Mouse (Mus musculus) spleen, postnatal 36 days (tissue): ENCODE results near the gene Tango6.

Experiments used
- DNase-seq, 2 experiments: peaks; one replicate each; pipeline ENCODE4 v3.0.0; 2022; ENCODE audit warnings: low spot score in 2 of 2, mixed read lengths in 1 of 2

Tango6 gene

DNA sequence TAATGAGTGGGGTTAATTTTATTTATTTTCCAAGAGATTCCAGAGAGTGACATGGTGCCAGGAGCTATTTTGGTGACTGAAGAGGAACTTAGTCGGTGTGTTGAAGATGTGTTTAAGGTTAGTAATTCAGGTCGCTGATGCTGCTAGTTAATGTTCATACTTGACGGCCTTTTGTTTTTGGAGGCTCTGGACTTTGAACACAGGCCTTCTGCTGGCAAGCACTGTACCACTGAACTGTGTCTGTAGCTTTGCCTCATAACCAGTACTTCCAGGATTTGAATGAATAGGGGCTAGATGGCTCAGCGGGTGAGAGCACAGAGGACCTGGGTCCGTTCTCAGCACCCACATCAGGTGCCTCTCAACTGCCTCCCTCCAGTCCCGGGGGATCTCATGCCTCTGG is 17.3 kb downstream of the Tango6 start:
- DNase-seq, result no peak

GRCm38 (mm10) chr8:106701360-106701759 is 18.5 kb downstream of the Tango6 start:
- DNase-seq, result no peak

- no peak for DNase-seq
These were observed 21.5 kb downstream of the Tango6 start for GRCm38 (mm10) chr8:106704199-106704900.

GRCm38 (mm10) chr8:106704901-106705321 is 22.0 kb downstream of the Tango6 start:
- DNase-seq, result no peak

GRCm38 (mm10) chr8:106706194-106706593 is 23.3 kb downstream of the Tango6 start:
- DNase-seq, result no peak

DNA sequence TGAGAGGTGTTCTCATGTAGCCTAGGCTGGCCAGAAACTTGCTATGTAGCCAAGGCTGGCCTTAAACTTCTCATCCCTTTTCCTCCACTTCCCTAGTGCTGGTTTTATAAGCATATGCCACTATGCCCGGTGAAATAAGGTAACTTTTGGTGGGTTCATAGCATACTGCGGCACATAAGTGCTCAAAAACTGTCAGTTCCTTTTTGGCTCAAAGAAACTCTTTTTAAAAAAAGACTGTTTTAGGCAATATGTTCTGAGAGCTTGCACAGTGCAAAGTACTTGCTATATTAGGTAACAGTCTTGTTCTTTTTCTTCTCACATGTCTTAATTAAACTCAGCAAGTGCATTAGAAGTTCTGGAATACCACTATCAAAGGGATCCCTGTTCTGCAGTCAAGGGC is 27.1 kb downstream of the Tango6 start:
- no peak for DNase-seq

GRCm38 (mm10) chr8:106712487-106712886 is 29.6 kb downstream of the Tango6 start:
- DNase-seq, result no peak

DNA sequence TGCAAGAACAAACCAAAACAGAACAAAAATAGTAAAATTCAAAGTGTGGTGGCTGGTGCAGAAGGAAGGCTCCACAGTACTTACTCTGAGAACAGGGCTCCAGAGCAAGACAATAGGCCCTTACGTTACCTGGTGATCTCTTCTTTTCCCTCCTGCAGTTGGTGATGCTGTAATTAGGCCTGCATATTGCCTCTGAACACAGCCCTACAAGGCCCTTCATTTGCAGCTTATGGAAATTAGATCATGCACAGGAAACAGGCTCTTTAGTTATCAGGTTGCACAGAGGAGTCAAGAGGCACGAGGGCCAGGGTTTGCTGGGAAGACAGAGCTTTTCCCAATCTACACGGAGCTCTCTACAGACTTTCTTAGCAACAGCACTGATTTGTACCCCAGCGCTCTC is 31.4 kb downstream of the Tango6 start:
- DNase-seq, result no peak

DNA sequence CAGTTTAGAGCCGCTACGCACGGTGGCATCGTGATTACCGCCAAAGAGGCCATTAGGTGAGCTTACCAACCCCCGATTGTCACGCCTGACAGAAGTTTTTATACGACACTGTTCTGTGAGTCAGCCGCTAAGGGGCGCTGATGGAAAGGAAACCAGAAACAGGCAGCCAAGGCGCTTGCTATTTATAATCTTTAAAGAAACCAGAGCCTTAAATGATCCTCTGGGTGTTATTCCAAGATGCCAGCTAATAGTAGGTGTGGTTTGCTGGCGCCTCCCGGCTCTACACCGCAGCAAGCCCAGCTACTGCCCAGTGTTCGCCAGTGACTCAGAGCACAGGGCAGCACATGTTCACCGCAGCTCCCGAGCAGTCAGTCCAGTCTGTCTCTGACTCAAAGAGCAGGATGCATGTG is 35.2 kb downstream of the Tango6 start:
- DNase-seq, result peak; percentile 44 to 57

- DNase-seq, result no peak
These were observed 38.1 kb downstream of the Tango6 start for GRCm38 (mm10) chr8:106720921-106721320.

DNA sequence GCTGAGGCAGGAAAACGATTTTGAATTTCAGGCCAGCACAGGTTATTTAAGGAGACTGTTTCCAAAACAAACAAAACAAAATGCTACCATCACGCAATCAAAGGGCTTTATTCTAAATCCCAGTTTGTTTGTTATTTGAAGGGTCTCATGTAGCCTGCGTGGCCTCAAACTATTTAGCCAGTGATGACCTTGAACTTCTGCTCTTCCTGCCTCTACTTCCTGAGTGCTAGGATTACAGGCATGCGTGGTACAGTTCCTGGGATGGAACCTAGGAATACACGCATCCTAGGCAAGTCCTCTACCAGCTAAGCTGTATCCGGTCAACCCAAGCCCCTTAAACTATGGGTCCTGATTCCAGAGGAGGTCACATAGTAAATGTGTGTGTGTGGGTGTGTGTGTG is 39.6 kb downstream of the Tango6 start:
- no peak for DNase-seq

- DNase-seq, result no peak
These were observed 41.1 kb downstream of the Tango6 start for GRCm38 (mm10) chr8:106723921-106724320.

DNA sequence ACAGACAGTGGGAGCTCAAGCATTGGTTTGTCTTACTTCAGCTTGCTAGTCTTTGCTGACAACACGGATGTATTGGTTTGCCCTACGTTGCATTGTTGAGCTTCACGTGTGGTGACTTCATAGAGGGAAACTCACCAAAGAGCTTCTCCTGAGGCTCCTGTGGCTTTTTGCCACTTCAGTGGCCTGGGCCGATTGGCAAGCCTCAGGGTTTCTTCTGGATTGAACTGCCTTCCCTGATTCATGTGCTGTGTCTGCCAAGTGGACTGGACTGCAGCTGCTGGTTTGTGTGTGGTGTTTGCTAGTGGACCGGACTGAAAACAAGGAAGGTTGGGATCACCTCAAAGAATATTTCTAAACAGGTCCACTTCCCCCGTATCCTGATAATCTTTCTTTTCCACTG is 43.7 kb downstream of the Tango6 start:
- DNase-seq, result no peak

DNA sequence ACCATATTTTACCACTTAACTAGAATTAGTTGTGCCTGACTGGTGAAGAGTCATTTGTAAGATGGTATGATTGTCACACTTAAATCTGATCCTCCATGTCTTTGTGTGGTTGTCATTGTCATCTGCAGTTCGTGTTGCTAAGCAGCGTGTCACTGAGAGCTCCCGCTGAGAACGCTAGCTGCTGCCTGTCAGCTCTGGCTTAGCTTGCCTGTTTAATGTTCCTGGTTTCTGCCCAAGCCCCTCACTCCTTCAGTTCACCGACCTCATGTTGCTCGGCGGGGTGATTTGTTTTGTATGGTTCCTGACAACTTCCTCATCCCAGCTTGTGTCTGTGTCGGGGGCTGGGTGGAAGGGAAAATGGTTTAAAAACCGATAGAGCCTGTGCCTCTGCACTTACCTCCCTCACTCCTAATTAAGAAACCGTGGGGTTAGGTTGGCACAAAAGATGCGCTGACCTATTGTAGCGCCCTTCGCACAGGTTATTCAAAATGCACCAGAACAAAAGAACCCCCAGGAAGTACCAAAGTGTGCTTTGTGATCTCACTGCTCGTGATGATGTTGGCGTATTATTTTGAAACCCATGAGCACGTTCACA is 44.5 kb downstream of the Tango6 start:
- DNase-seq, result no peak

GRCm38 (mm10) chr8:106727889-106728288 is 45.0 kb downstream of the Tango6 start:
- DNase-seq, result no peak

GRCm38 (mm10) chr8:106732921-106733320 is 50.1 kb downstream of the Tango6 start:
- DNase-seq, result no peak

- no peak for DNase-seq
These were observed 50.8 kb downstream of the Tango6 start for GRCm38 (mm10) chr8:106733703-106734102.

- DNase-seq, result no peak
These were observed 51.4 kb downstream of the Tango6 start for GRCm38 (mm10) chr8:106734222-106734621.

DNA sequence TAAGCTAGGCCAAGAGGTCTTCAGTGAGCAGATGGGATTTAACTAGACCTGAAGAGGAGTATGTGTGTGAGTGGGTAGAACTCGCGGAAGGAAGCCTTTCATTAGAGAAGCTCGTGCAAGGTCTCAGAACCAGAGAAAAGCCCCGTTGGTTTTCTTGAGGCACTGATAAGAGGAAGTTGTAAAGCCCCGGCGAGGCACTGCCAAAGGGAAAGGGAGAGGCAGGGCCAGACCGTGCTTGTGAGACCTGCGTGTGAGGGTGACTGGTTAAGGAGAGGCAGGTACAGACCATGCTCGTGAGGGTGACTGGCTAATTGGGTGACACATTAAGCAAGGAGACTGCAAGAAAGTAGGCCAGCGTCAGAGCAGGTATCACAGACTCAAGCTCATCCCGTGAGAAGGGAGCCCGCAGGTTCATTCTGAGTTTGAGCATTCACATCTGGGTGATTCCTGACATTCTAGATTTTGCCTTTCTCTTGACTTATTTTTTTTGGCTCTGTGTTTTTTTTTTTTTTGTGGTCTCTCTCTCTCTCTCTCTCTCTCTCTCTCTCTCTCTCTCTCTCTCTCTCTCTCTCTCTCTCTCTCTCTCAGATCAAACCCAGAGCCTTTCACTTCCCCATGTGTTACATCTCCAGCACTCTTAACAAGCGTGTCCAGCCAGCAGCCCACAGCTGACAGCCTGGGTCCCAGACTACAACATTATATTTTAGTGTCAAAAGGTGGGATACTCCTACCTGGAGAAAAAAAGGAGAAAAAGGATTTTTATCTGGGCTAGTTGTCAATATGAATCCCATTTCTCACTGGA is 54.2 kb downstream of the Tango6 start:
- peak; percentile 70 for DNase-seq

- no peak for DNase-seq
These were observed 55.0 kb downstream of the Tango6 start for GRCm38 (mm10) chr8:106737846-106738245.

GRCm38 (mm10) chr8:106742321-106742720 is 59.5 kb downstream of the Tango6 start:
- no peak for DNase-seq

GRCm38 (mm10) chr8:106743361-106743760 is 60.5 kb downstream of the Tango6 start:
- no peak for DNase-seq

GRCm38 (mm10) chr8:106753436-106753835 is 70.6 kb downstream of the Tango6 start:
- DNase-seq, result no peak
